Mouse (Mus musculus) embryonic facial prominence, embryonic 11.5 days (tissue): ENCODE measurements at regions not wholly inside any gene's neighbourhood (a gene's known extent, or its start where the extent isn't known, plus 50 kb on each side); places are given as distances from the start of the nearest gene placed in this dataset.
A peak's percentile ranks its signal among the peaks of the same experiment; 100 is the strongest.

Experiments
- ATAC-seq: fragments of 200-750 bp; cut with Nextera tagmentation; replicated peaks from 2 replicates; pipeline ENCODE4 v1.8.0; 2017; ENCODE audit warnings: low read depth; ENCODE audit not compliant: insufficient number of reproducible peaks, low FRiP score, low TSS enrichment
- DNase-seq: peaks from one replicate; pipeline ENCODE4 v3.0.0-alpha.2; 2015; ENCODE audit warnings: low spot score
- H3K27ac ChIP-seq: fragments of 300-500 bp; sonication (generic); replicated peaks from 2 replicates; pipeline ENCODE4 v1.5.1; 2014; ENCODE audit warnings: mild to moderate bottlenecking, low read depth, low read length, control low read depth
- H3K27me3 ChIP-seq: fragments of 300-500 bp; sonication (generic); 2 replicates; pipeline ENCODE4 v1.6.1; 2014; ENCODE audit warnings: mild to moderate bottlenecking, low read length, moderate library complexity, mixed read lengths; ENCODE audit not compliant: control insufficient read depth, insufficient read depth
- H3K36me3 ChIP-seq: fragments of 300-500 bp; sonication (generic); replicated peaks from 2 replicates; pipeline ENCODE4 v1.6.1; 2014; ENCODE audit warnings: low read depth, mild to moderate bottlenecking, low read length, moderate library complexity, mixed read lengths; ENCODE audit not compliant: control insufficient read depth, insufficient read depth
- H3K4me1 ChIP-seq: fragments of 300-500 bp; sonication (generic); 2 replicates; pipeline ENCODE4 v1.6.1; 2014; ENCODE audit warnings: low read length, mixed read lengths; ENCODE audit not compliant: control insufficient read depth, insufficient read depth
- H3K4me2 ChIP-seq: fragments of 300-500 bp; sonication (generic); 2 replicates; pipeline ENCODE4 v1.6.1; 2014; ENCODE audit warnings: low read depth, mild to moderate bottlenecking, control low read depth, low read length, moderate library complexity
- H3K4me3 ChIP-seq: fragments of 300-500 bp; sonication (generic); 2 replicates; pipeline ENCODE4 v1.5.1; 2014; ENCODE audit warnings: low read depth, low read length, control low read depth
- H3K9ac ChIP-seq: fragments of 300-500 bp; sonication (generic); replicated peaks from 2 replicates; pipeline ENCODE4 v1.6.1; 2014; ENCODE audit warnings: mild to moderate bottlenecking, control low read depth, low read length
- H3K9me3 ChIP-seq: fragments of 300-500 bp; sonication (generic); replicated peaks from 2 replicates; pipeline ENCODE4 v1.6.1; 2016; ENCODE audit warnings: mild to moderate bottlenecking, low read length, inconsistent platforms, mixed read lengths; ENCODE audit not compliant: control insufficient read depth
- WGBS: fragments of 180-500 bp; shearing (Covaris S2); extraction: QIAGEN DNeasy Blood & Tissue Kit; methylation state at CpG from one replicate; pipeline ENCODE4 v1.1.7; 2014; 5-methylcytosine and 5-hydroxymethylcytosine counted together

DNA sequence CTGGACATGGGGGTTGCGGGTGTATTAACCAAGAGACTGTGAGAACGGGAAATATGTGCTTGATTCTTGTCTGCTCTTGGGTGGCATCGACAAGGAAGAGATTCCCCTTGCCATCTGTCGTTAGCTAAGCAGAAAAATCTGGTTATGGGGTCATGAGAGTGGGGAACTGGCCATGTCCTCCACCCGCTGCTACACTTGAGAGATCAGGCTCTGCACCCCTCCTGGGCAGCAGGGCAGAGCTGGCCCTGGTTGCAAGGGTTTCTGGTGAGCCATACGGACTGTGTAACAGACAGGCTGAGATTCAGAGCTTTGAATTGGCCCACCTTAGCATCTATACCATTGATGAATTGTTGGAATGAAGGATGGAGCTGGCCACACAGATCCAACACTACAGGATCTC, 1048.1 kb upstream of the Tmprss15 start:
- Histone ChIP-seq H3K9me3 (no peaks in the 10 kb centered on the region), H3K9ac (no peak overlapping the region), H3K27me3 (no peaks in the 10 kb centered on the region), H3K4me1 (no peaks in the 10 kb centered on the region), H3K4me3 (no peak overlapping the region), H3K36me3 (no peaks in the 10 kb centered on the region), H3K4me2 (no peak overlapping the region), H3K27ac (no peak overlapping the region)
- DNase-seq (no peak), ATAC-seq (no peak)
- 81% methylated on average over 6 of the region's 6 CpGs for WGBS

DNA sequence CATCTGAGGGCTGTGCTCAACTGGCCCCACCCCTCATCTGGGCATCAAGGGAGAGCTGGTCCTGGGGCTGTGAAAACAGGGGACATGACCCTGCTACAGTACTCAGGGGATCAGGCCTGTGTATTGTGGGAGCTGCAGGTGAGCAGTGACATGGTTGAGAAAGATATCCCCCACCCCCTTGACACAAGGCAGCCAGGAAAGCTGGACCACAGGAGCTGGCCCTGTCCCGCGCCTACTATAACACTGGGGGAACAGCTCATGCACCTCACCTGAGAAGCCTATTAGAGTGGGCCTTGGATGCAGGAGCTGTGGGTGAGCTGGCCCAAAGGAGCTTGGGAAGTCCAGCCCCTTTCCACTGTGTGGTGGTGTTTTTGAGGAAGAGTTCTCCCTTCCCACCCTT, 1047.3 kb upstream of the Tmprss15 start:
- H3K27me3 ChIP-seq, result no peaks in the 10 kb centered on the region
- H3K9me3 ChIP-seq, result no peaks in the 10 kb centered on the region
- peak; percentile 52 for ATAC-seq
- DNase-seq, result no peak
- no peak overlapping the region for H3K9ac ChIP-seq
- no peak overlapping the region for H3K4me3 ChIP-seq
- H3K27ac ChIP-seq, result no peak overlapping the region
- no peak overlapping the region for H3K4me2 ChIP-seq
- H3K36me3 ChIP-seq, result no peaks in the 10 kb centered on the region
- WGBS, result 100% methylated on average over 2 of the region's 2 CpGs
- H3K4me1 ChIP-seq, result no peaks in the 10 kb centered on the region
